Mouse (Mus musculus): Measurements from ENCODE around the gene Dlx1.
A peak's percentile ranks its signal among the peaks of the same experiment; 100 is the strongest.

Gene Dlx1

DNA sequence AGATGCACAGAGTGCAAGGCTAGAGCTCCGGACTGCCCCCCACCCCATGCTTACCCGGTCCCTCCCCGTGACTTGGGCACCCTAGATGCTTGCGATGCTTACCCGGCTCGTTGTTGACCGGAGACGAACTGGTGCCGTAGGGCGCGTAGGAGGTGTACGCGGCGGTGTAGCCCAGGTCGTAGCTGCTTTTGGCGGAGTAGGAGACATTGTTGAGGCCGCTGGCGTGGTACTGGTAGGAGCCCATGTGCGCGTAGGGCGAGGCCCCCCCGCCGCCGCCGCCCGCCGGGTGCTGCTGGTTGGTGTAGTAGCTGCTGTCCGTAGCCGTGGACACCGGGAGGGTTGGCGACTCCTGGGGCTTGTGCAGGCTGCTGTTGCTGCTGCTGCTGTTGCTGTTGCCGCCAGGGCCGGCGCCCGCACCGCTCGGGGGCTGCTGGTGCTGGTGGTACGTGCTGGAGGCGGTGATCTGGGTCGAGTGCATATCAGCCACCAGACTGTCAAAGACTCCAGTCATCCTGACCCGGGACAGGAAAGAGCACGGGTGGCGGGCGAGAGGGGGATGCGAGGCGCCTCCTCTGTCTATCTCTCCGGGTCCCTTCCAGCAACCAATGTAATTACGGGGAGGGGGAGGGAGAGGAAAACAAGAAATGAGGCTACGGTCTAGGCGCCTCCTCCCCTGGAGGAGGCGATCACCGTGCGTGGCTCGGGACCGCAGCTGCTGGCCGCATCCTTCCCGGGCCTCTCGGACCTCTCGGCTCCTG lies 18.1 kb downstream of the Dlx1 start:
- DNase-seq (ENCODE audit: low spot score in 2 of 2): no peak

DNA sequence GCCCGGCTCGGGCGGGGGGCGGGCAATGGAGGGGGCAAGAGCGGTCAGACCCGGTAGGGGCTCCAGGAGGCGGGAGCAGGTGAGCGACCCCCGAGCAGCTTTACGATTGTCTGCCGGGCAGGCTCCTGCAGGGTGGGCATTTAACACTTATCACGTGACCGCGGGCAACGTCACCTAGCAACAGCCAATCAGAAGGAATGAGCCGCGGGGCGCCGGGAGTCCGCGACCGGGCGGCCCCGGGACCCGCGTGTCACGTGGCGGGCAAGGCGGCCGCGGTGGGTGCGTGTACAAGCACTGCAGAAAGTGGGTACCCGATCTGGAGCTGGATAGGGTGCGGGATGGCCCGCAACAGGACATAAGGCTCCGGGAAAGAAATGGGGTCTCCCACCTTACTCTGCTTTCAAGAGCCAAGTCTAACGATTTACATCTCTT lies 18.7 kb downstream of the Dlx1 start, which contains the start of gene Dlx2:
Dlx2 (minus strand) TSS at position 115 of the 432 bp plus-strand sequence.
- peak in 1 of 2 experiments; percentile 27 for DNase-seq (ENCODE audit: low spot score in 2 of 2)

DNA sequence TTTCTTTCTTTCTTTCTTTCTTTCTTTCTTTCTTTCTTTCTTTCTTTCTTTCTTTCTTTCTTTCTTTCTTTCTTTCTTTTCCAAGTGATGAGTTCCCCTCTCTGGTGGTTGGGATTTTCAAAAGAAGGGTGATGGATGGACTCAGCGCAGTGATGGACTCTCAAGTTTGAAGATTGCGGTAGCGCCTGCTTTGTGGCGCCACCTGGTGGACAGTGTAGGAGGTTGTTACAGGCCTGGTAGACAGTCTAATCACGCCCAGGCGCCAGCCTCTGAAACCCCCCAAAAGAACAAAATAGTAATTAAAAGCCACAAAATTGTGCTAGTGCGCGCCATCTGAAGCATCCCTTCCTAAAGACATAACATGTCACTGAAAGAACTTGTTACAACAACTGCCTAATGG lies 19.9 kb downstream of the Dlx1 start:
- DNase-seq (ENCODE audit: low spot score in 2 of 2): peak; percentile 35 to 80

DNA sequence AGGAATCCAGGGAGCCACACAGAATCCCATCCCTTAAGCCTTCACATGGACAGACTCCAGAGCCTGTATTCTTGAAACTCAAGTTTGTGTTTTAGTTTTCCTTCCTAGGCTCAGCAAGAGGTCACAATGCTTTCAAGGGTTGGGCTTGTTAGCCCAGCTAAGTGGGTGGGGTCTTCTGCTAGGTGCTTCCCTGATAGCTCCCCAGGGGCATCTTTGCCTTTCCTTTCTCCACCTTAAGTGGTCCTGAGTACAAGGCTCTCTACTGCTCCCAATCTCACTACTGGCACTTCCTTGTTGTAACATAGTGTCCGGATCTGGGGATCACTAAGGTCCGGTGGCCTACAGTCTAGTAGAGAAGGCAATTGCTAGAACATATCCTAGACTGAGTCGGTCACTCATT lies 22.4 kb downstream of the Dlx1 start:
- DNase-seq (ENCODE audit: low spot score in 2 of 2): no peak

DNA sequence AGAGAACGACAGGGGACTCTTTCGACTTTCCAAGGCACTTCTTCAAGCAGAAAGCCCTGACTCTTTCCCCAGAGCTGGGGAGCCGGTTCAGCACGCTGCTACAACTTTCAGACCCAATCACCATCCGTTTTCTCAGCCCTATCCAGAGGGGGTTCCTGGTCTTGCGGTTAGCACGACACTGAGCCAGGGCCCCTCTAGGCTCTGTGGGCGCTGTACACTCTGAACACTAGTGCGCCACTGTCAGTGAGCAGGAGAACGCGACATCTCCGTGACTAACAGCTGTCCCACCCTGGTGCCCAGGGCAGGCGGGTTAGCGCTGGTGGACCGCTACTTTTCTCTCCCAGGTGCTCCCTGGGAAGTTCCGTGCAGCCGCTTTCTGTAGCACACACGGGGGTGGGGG lies 23.8 kb downstream of the Dlx1 start:
- no peak for DNase-seq (ENCODE audit: low spot score in 2 of 2)

DNA sequence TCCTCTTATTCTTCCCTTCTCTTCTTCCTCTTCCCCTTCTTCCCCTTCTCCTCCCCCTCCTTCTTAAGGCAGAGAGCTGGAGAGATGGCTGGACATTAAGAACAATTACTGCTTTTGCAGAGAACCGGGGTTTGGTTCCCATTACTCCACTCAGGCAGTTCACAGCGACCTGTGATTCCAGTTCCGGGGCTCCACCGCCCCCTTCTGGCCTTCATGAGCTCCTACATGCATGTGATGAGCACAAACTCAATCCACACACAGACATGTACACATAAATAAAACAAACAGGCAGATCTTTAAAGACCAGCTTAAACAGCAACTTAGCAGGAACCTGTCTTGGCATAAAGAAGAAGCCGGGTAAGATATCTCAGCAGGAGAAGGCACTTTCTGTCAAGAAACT lies 28.2 kb downstream of the Dlx1 start:
- DNase-seq (ENCODE audit: low spot score in 2 of 2): no peak

DNA sequence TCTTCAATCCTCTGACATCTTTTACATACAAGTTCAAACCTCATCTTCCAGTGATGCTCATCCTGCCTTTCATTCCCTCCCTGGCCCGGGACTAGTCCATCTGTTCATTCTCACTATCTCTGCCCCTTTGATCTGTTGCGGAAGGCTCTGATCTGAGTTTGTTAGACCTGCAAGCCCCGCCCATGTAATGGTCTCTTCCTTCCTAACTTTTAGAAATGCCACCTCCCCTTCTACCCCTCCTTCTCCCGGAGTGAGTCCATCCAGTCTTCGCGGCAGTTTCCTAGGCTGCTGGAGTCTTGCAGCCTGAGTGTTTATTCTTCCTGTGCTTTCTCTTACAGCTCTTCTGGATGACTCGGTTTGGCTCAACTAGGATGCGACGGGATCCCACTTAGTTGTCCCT lies 38.6 kb downstream of the Dlx1 start:
- no peak for DNase-seq (ENCODE audit: low spot score in 2 of 2)

DNA sequence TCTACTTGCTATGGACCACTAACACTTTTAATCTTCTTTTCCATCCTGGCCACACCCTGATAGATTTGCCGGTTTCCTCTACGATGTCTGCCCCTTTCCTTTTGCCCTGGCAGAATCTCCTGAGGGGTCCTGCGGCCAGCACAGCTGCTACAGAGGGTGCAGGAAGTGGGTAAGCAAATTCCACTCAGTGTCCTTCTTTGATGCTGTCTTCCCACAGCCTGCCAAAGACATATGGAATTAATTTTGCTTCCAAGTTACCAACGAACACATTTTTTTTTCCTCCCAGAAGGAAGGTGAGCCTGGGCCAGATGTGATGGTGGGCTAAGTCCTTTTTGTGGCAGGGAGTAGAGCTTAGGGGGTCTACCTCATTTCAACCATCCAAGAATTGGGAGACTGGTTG lies 45.8 kb downstream of the Dlx1 start:
- no peak for DNase-seq (ENCODE audit: low spot score in 2 of 2)

DNA sequence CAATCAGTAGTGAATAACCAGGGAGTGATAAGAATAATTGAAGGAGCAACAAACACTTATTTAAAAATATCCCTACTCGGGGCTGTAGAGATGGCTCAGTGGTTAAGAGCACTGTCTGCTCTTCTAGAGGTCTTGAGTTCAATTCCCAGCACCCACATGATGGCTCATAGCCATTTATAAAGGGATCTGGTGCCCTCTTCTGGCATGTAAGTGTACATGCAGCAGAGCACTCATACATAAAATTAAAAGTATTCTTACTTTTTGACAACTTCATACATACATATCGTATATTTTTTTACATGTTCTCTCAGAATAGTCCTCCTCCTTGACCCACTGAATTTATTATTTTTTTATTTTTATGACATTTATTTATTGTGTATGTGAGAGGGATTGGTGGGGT lies 49.1 kb downstream of the Dlx1 start:
- no peak for DNase-seq (ENCODE audit: low spot score in 2 of 2)

DNA sequence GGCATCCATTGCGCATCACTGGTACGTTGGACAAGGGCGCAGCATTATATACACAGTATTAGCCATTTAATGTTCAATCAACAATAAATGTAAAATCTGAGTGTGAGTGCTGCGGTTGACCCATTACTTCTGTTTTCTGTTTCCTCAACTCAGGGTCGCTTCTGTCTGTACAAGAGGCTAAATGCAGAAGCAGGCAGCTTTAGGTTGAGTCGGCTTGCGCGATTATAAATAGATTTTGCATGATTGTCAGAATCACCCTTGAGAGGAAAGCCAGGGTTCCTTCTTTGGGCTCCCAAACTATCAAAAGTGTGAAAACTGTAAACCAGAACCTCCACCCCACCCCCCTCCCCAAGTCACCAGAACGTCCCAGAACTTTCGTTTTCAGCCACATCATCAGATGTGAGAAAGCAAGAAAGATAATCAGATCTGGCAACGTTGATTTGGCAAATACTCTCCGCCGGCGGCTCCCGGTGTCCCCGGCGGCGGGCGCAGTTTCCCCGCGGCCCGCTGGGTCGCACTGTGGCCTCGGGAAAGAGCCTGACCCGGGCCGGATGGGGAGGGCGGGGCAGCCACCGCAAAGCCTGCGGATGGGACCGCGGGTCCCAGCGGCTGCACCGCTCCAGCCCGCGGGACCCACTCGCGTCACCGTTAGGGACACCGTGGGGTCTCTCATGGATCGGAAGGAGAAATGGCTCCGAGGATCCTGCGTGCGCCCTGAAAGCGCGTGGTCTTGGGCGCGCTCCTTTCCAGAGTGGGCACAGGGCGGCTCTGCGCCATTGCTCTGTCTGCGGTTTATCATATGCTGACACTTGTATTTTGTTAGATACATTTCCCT lies 52.9 kb downstream of the Dlx1 start:
- DNase-seq (ENCODE audit: low spot score in 2 of 2): peak; percentile 24 to 61

DNA sequence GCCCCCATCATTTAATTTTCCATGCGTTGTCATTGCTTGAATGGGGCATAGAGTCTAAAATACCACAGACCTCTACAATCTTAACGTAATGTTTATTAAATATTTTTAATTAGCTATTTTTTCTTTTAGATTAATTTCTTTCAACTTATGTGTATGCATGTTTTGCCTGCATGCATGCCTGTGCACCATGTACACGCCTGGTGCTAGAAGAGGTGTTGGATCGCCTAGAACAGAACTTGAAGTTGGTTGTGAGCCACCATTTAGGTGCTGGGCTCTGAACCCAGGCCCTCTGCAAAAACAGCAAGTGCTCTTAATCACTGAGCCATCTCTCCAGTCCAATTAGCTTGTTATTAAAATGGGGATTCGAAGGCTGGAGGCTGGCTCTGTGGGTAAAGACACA lies 53.6 kb downstream of the Dlx1 start:
- no peak for DNase-seq (ENCODE audit: low spot score in 2 of 2)
